Mouse (Mus musculus) CD4-positive, CD25-positive, alpha-beta regulatory T cell, adult 2 months (primary cell): ENCODE measurements at regions not wholly inside any gene's neighbourhood (a gene's known extent, or its start where the extent isn't known, plus 50 kb on each side); places are given as distances from the start of the nearest gene placed in this dataset.
"Not testable (repeated sequence)": the region's sequence is repeated elsewhere in the genome, so short reads cannot be mapped to it uniquely, and the experiment has no call there.

Experiments used
- DNase-seq: peaks from one replicate; pipeline ENCODE4 v3.0.0-alpha.2; 2012; ENCODE audit warnings: low read depth, low spot score

DNA sequence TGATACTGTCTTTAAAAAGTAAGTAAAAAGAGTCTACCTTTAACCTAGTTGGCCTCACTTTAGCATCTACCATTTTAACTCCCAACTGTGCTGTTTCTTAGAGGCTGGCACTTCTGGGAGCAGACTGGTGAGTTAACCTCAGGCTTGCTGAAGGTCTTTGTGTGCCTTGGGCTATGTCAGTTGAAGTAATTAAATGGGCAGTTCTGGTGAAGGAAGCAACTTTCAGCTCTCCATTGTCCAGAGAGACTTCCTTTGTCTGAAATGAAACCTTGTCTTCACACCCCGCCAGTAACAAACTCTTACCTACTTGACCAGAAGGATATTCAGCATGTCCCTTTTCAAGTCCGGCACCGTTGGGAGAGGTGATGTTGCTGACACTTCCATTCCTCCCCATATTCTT is 55.5 kb downstream of the Zfp281 start:
- no peak for DNase-seq

GRCm38 (mm10) chr1:136682311-136682710 is 57.6 kb downstream of the Zfp281 start:
- not testable (repeated sequence) for DNase-seq

- DNase-seq = peak; percentile 55
These were observed 58.4 kb downstream of the Zfp281 start for GRCm38 (mm10) chr1:136683061-136683531.

GRCm38 (mm10) chr1:136683561-136684131 is 58.9 kb downstream of the Zfp281 start:
- DNase-seq = no peak

- DNase-seq = no peak
These were observed 59.8 kb downstream of the Zfp281 start for GRCm38 (mm10) chr1:136684481-136684880.

GRCm38 (mm10) chr1:136685191-136686060 is 60.7 kb downstream of the Zfp281 start:
- peak; percentile 80 for DNase-seq

- no peak for DNase-seq
These were observed 61.8 kb downstream of the Zfp281 start for GRCm38 (mm10) chr1:136686467-136686866.

DNA sequence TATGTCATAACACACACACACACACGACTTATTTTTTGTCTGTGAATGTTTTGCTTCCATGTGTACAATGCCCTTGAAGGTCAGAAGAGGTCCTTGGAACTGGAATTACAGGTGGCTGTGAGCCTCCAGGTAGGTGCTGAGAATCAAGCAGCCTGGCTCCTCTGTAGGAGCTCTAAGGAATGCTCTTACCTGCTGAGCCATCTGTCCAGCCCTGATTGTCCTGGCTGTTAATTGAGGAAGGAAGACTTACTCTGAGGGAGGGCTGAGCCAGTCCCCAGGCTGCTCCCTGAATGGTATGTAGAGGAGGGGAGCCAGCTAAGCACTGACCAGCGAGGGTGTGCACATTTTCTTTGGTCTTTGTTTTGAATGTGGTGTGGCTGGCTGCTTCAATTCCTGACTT is 65.4 kb downstream of the Zfp281 start:
- DNase-seq = no peak

DNA sequence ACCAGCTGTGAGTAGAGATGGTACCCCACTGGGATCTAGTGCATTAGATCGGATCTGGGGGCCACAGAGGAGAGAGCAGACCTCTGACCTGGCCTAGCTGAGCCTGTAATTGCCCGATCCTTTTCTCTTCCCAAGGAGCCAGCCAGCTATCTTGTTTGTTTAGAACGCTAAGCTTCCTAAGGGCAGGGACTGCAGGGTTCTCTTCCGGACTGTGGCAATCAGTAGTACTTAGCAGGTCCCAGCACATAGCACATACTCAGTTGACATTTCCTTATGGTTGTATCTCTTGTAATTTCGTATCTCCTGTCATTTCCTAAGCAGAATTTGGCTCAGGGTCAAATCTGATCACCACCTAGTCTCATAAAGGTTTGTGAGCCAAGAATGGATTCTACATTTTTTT is 68.7 kb downstream of the Zfp281 start:
- no peak for DNase-seq

- DNase-seq = peak; percentile 88
These were observed 70.3 kb downstream of the Zfp281 start for GRCm38 (mm10) chr1:136694983-136695382.

- no peak for DNase-seq
These were observed 71.5 kb downstream of the Zfp281 start for GRCm38 (mm10) chr1:136696077-136696641.

GRCm38 (mm10) chr1:136698454-136699152 is 73.9 kb downstream of the Zfp281 start:
- DNase-seq = no peak

- peak; percentile 81 for DNase-seq
These were observed 74.4 kb downstream of the Zfp281 start for GRCm38 (mm10) chr1:136699153-136699524.

- peak; percentile 52 for DNase-seq
These were observed 74.9 kb downstream of the Zfp281 start for GRCm38 (mm10) chr1:136699571-136699970.

DNA sequence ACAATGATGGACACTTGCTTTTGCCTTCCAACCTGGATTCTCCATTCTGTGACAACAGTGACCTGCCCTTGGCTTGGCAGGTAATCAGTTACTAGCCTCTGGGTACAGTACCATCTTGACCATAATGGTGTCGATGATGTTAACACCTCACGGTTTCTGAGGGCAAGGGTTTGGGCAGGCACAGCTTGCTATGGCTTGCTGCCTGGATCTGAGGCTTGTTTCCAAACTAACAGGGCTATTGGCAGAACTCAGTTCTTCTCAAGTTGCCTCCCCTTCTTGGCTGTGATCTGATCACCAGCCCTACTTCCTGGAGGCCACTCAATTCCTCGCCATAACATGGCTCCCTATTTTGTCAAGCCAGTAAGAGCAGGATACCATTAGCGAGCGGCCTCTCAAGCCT is 79.4 kb downstream of the Zfp281 start:
- DNase-seq = no peak

GRCm38 (mm10) chr1:136706509-136706908 is 81.8 kb downstream of the Zfp281 start:
- DNase-seq = no peak

- peak; percentile 60 for DNase-seq
These were observed 82.7 kb downstream of the Zfp281 start for GRCm38 (mm10) chr1:136707394-136707793.

- DNase-seq = no peak
These were observed 83.2 kb downstream of the Zfp281 start for GRCm38 (mm10) chr1:136707866-136708265.

DNA sequence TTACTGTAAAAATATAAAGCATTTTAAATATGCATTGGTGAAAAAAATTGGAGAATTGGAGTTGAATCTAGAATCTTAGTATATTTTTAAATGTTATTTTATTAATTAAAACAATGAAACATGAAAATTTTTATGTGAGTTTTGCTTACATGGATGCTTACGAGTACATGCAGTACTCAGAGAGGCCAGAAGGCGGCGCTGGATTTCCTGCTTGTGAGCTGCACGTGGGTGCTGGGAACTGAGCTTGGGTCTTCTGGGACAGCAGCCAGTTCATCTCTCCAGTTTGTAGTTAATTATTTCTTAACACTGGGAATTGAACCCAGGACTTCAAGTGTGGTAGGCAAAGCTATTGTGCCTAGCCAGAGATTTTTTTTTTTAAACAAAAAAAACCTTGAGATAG is 85.5 kb downstream of the Zfp281 start:
- no peak for DNase-seq

- DNase-seq = no peak
These were observed 86.5 kb downstream of the Zfp281 start for GRCm38 (mm10) chr1:136711243-136711642.

DNA sequence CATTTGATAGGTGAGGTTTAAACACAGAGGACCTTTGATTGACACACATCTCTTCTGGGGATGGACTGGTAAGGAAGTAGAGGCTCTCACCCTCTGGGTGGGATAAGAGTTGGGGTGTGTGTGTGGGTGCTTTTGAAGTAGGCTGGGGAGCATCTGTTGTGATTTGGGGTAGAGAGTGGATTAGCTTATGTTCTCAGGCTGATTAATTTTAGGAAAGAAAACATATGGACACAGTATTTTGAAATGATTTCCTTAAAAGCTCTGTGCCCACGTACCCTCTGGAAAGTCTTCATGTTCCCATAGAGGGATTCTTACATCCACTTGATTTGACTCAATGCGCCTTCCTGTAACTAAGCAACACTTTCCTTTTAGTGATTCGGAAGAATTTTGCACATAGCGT is 89.4 kb downstream of the Zfp281 start:
- DNase-seq = no peak

GRCm38 (mm10) chr1:136714987-136715386 is 90.3 kb downstream of the Zfp281 start:
- no peak for DNase-seq
